Mouse (Mus musculus): ENCODE results near the gene Ckap2. TPM values are rescaled to one million over a fixed set of nuclear protein-coding genes. Genes with fewer than 3 reads are reported as not detected.
A peak's percentile ranks its signal among the peaks of the same experiment; 100 is the strongest.

The Ckap2 gene
- 16.7 and 23.6 TPM in 2 replicates for polyA plus RNA-seq (2012; rRNA removed)

GRCm38 (mm10) chr8:22185431-22186397 lies at the start of gene Ckap2:
Gene Ckap2, minus strand, starts transcription at chr8:22185819.
- TF ChIP-seq CTCF (IDR thresholded peaks at IDR 0.05; ENCODE audit: borderline replicate concordance, extremely low read depth, insufficient read depth, insufficient read length) (no peak), POLR2A (IDR thresholded peaks at IDR 0.05; ENCODE audit: borderline replicate concordance, extremely low read depth, insufficient read depth, insufficient read length, poor library complexity, severe bottlenecking) (no peak)
- DNase-seq (ENCODE audit: low read depth), result peak; percentile 97

GRCm38 (mm10) chr8:22228621-22229020 lies 43.0 kb upstream of the Ckap2 start:
- TF ChIP-seq CTCF (IDR thresholded peaks at IDR 0.05; ENCODE audit: borderline replicate concordance, extremely low read depth, insufficient read depth, insufficient read length), result no peak
- TF ChIP-seq POLR2A (IDR thresholded peaks at IDR 0.05; ENCODE audit: borderline replicate concordance, extremely low read depth, insufficient read depth, insufficient read length, poor library complexity, severe bottlenecking), result no peak
- DNase-seq (ENCODE audit: low read depth), result peak; percentile 16

DNA sequence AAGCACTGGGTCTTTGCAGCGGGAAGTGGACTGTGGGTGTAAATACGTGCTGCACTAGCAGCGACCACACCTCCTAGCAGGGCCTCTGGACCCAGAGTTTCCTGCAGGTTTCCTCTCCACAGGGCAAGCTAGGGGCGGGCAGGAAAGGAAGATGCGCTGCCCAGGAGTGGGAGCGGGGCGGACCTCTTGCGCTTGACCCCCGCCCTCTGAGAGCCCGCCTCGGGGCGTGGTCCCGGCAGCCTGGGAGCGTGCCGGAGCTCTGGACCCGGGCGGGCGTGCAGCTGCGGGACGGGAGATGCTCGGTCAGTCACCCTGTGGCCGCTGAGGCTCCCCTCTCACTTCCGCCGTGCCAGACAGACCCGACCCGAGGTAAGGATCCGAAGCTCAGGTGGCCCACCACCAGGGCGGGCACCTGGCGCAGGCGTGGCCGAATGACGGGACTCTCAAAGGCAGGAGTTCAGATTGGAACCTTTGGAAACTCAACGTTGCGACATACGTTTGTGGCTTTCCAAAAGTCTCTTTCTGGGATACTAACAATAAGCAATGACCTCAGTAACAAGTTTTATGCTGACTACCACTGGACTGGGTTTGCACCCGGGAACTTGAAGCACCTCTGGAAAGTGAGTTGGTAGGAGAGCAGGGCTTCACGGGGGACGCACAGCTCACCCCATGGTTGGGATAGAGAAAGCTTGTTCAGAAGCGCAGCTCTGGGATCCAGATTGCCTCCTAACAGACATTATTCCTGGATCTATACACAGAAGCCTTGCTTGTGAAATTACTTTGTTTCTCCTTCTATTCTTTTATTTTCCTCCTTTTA lies 41.6 kb upstream of the Ckap2 start, which contains the start of gene Thsd1:
Gene Thsd1, plus strand, starts transcription at position 253 of the 817 bp plus-strand sequence.
- TF ChIP-seq POLR2A (IDR thresholded peaks at IDR 0.05; ENCODE audit: borderline replicate concordance, extremely low read depth, insufficient read depth, insufficient read length, poor library complexity, severe bottlenecking) (no peak), CTCF (IDR thresholded peaks at IDR 0.05; ENCODE audit: borderline replicate concordance, extremely low read depth, insufficient read depth, insufficient read length) (no peak)
- peak; percentile 46 for DNase-seq (ENCODE audit: low read depth)

- DNase-seq (ENCODE audit: low read depth), result no peak
- TF ChIP-seq POLR2A (IDR thresholded peaks at IDR 0.05; ENCODE audit: borderline replicate concordance, extremely low read depth, insufficient read depth, insufficient read length, poor library complexity, severe bottlenecking) (no peak), CTCF (IDR thresholded peaks at IDR 0.05; ENCODE audit: borderline replicate concordance, extremely low read depth, insufficient read depth, insufficient read length) (no peak)
Measured at GRCm38 (mm10) chr8:22226361-22226760, 40.7 kb upstream of the Ckap2 start.

GRCm38 (mm10) chr8:22214826-22215225 lies 29.2 kb upstream of the Ckap2 start:
- TF ChIP-seq POLR2A (IDR thresholded peaks at IDR 0.05; ENCODE audit: borderline replicate concordance, extremely low read depth, insufficient read depth, insufficient read length, poor library complexity, severe bottlenecking), result no peak
- no peak for TF ChIP-seq CTCF (IDR thresholded peaks at IDR 0.05; ENCODE audit: borderline replicate concordance, extremely low read depth, insufficient read depth, insufficient read length)

GRCm38 (mm10) chr8:22209012-22209411 lies 23.4 kb upstream of the Ckap2 start:
- no peak for TF ChIP-seq POLR2A (IDR thresholded peaks at IDR 0.05; ENCODE audit: borderline replicate concordance, extremely low read depth, insufficient read depth, insufficient read length, poor library complexity, severe bottlenecking)
- TF ChIP-seq CTCF (IDR thresholded peaks at IDR 0.05; ENCODE audit: borderline replicate concordance, extremely low read depth, insufficient read depth, insufficient read length), result no peak
- peak; percentile 4 for DNase-seq (ENCODE audit: low read depth)

More at GRCm38 (mm10) chr8:22214826-22215225, 29.2 kb upstream of the Ckap2 start:
- DNase-seq (ENCODE audit: low read depth), result no peak

GRCm38 (mm10) chr8:22207535-22207934 lies 21.9 kb upstream of the Ckap2 start:
- DNase-seq (ENCODE audit: low read depth), result no peak
- TF ChIP-seq POLR2A (IDR thresholded peaks at IDR 0.05; ENCODE audit: borderline replicate concordance, extremely low read depth, insufficient read depth, insufficient read length, poor library complexity, severe bottlenecking) (no peak), CTCF (IDR thresholded peaks at IDR 0.05; ENCODE audit: borderline replicate concordance, extremely low read depth, insufficient read depth, insufficient read length) (no peak)

- DNase-seq (ENCODE audit: low read depth), result no peak
- no peak; the same call in 1 of the 2 replicates for TF ChIP-seq CTCF (IDR thresholded peaks at IDR 0.05; ENCODE audit: borderline replicate concordance, extremely low read depth, insufficient read depth, insufficient read length)
- TF ChIP-seq POLR2A (IDR thresholded peaks at IDR 0.05; ENCODE audit: borderline replicate concordance, extremely low read depth, insufficient read depth, insufficient read length, poor library complexity, severe bottlenecking), result no peak
Measured at GRCm38 (mm10) chr8:22199481-22199880, 13.9 kb upstream of the Ckap2 start.

- no peak for DNase-seq (ENCODE audit: low read depth)
- TF ChIP-seq POLR2A (IDR thresholded peaks at IDR 0.05; ENCODE audit: borderline replicate concordance, extremely low read depth, insufficient read depth, insufficient read length, poor library complexity, severe bottlenecking), result no peak
- no peak for TF ChIP-seq CTCF (IDR thresholded peaks at IDR 0.05; ENCODE audit: borderline replicate concordance, extremely low read depth, insufficient read depth, insufficient read length)
Measured at GRCm38 (mm10) chr8:22197914-22198313, 12.3 kb upstream of the Ckap2 start.

- no peak for DNase-seq (ENCODE audit: low read depth)
- TF ChIP-seq POLR2A (IDR thresholded peaks at IDR 0.05; ENCODE audit: borderline replicate concordance, extremely low read depth, insufficient read depth, insufficient read length, poor library complexity, severe bottlenecking), result no peak
- no peak for TF ChIP-seq CTCF (IDR thresholded peaks at IDR 0.05; ENCODE audit: borderline replicate concordance, extremely low read depth, insufficient read depth, insufficient read length)
Measured at GRCm38 (mm10) chr8:22193432-22194010, 7.9 kb upstream of the Ckap2 start.
